Mouse (Mus musculus): ENCODE data around the gene Hus1. TPM values are rescaled to one million over a fixed set of nuclear protein-coding genes. Genes with fewer than 3 reads are reported as not detected.

The Hus1 gene
- polyA plus RNA-seq, 2 experiments, result 7.8 to 8.8 TPM

GRCm38 (mm10) chr11:8972093-8972492, 38.9 kb downstream of the Hus1 start:
- Histone ChIP-seq H3K36me3 (replicated peaks; ENCODE audit: control insufficient read depth, insufficient read depth, low read depth) (no peaks in the 10 kb centered on the region), H3K9me3 (ENCODE audit: control insufficient read depth, low read length) (no peaks in the 10 kb centered on the region), H3K4me2 (ENCODE audit: low read depth) (peak overlapping the region; percentile 51), H3K27me3 (ENCODE audit: control insufficient read depth, insufficient read depth, low read length) (no peaks in the 10 kb centered on the region), H3K4me3 (ENCODE audit: insufficient read depth in 1 of 2, low read depth in 2 of 2, low read length in 2 of 2) (no peak overlapping the region), H3K27ac (peak overlapping the region; percentile 9), H3K4me1 (replicated peaks; ENCODE audit: control insufficient read depth in 2 of 2, insufficient read depth in 2 of 2, low read length in 1 of 2) (peaks cover 21 to 35% of the 10 kb centered on the region in 2 experiments), H3K9ac (replicated peaks) (no peak overlapping the region)
- WGBS (ENCODE audit: insufficient replicate concordance), result 38% methylated on average over 6 of the region's 6 CpGs
- ATAC-seq (ENCODE audit: insufficient read depth) (peak; percentile 78), DNase-seq (ENCODE audit: low read depth in 3 of 3, low spot score in 3 of 3) (no peak)
- TF ChIP-seq CTCF (IDR thresholded peaks at IDR 0.05; ENCODE audit: low read depth) (no peak), EP300 (IDR thresholded peaks at IDR 0.05; ENCODE audit: low read depth) (0 out of 2 replicates have a peak, but pooled peaks have one; percentile 34)

GRCm38 (mm10) chr11:8970509-8970908, 40.5 kb downstream of the Hus1 start:
- ATAC-seq (ENCODE audit: insufficient read depth), result peak; percentile 82
- H3K4me3 ChIP-seq (ENCODE audit: insufficient read depth in 1 of 2, low read depth in 2 of 2, low read length in 2 of 2), result peak overlapping the region; percentile 15 to 18; a peak in 2 of 4 replicates
- no peaks in the 10 kb centered on the region for H3K27me3 ChIP-seq (ENCODE audit: control insufficient read depth, insufficient read depth, low read length)
- H3K9me3 ChIP-seq (ENCODE audit: control insufficient read depth, low read length), result no peaks in the 10 kb centered on the region
- TF ChIP-seq EP300 (IDR thresholded peaks at IDR 0.05; ENCODE audit: low read depth), result peak; percentile 81
- no peak for TF ChIP-seq CTCF (IDR thresholded peaks at IDR 0.05; ENCODE audit: low read depth)
- H3K4me2 ChIP-seq (ENCODE audit: low read depth), result peak overlapping the region; percentile 60
- no peaks in the 10 kb centered on the region for H3K36me3 ChIP-seq (replicated peaks; ENCODE audit: control insufficient read depth, insufficient read depth, low read depth)
- peak; percentile 65 to 75 (median 73) for DNase-seq (ENCODE audit: low read depth in 3 of 3, low spot score in 3 of 3)
- whole genome bisulfite sequencing (ENCODE audit: insufficient replicate concordance), result 27% methylated on average over 9 of the region's 9 CpGs
- H3K4me1 ChIP-seq (replicated peaks; ENCODE audit: control insufficient read depth in 2 of 2, insufficient read depth in 2 of 2, low read length in 1 of 2), result peaks cover 21 to 35% of the 10 kb centered on the region in 2 experiments
- H3K9ac ChIP-seq (replicated peaks), result no peak overlapping the region
- H3K27ac ChIP-seq, result peak overlapping the region; percentile 58

- Histone ChIP-seq H3K36me3 (replicated peaks; ENCODE audit: control insufficient read depth, insufficient read depth, low read depth) (no peaks in the 10 kb centered on the region), H3K4me1 (replicated peaks; ENCODE audit: control insufficient read depth in 2 of 2, insufficient read depth in 2 of 2, low read length in 1 of 2) (peaks cover 21 to 35% of the 10 kb centered on the region in 2 experiments), H3K4me3 (ENCODE audit: insufficient read depth in 1 of 2, low read depth in 2 of 2, low read length in 2 of 2) (no peak overlapping the region), H3K27ac (no peak overlapping the region), H3K27me3 (ENCODE audit: control insufficient read depth, insufficient read depth, low read length) (no peaks in the 10 kb centered on the region), H3K4me2 (ENCODE audit: low read depth) (peak overlapping the region; percentile 39), H3K9me3 (ENCODE audit: control insufficient read depth, low read length) (no peaks in the 10 kb centered on the region), H3K9ac (replicated peaks) (no peak overlapping the region)
- 72% methylated on average over 7 of the region's 7 CpGs for WGBS (ENCODE audit: insufficient replicate concordance)
- TF ChIP-seq EP300 (IDR thresholded peaks at IDR 0.05; ENCODE audit: low read depth) (no peak), CTCF (IDR thresholded peaks at IDR 0.05; ENCODE audit: low read depth) (no peak)
- peak in 1 of 3 experiments; percentile 29 for DNase-seq (ENCODE audit: low read depth in 3 of 3, low spot score in 3 of 3)
- peak; percentile 45 for ATAC-seq (ENCODE audit: insufficient read depth)
These were observed 42.9 kb downstream of the Hus1 start for GRCm38 (mm10) chr11:8968094-8968493.

DNA sequence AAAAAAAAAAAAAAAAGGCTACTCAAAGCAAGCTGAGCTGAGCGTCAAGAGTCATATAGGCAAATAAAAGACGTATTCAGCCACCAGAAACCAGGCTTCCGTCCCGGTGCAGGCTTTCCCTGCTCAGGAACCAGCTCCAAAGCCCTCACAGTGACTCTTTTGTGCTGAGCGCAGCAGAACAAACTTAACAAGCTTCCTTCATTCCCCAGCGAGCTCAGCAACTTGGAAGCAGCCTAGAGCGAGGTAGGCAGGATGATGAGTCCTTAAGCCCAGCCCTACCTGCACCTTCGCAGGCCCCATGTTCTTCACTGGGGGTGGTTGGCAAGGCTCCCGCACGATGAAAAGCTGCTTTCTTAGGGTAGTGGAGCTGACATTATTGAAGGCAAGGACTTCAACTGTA, 52.4 kb downstream of the Hus1 start:
- Histone ChIP-seq H3K9me3 (ENCODE audit: control insufficient read depth, low read length) (no peaks in the 10 kb centered on the region), H3K27ac (no peak overlapping the region), H3K4me1 (replicated peaks; ENCODE audit: control insufficient read depth in 2 of 2, insufficient read depth in 2 of 2, low read length in 1 of 2) (no peaks in the 10 kb centered on the region), H3K4me3 (ENCODE audit: insufficient read depth in 1 of 2, low read depth in 2 of 2, low read length in 2 of 2) (no peak overlapping the region), H3K27me3 (ENCODE audit: control insufficient read depth, insufficient read depth, low read length) (no peaks in the 10 kb centered on the region), H3K9ac (replicated peaks) (no peak overlapping the region), H3K36me3 (replicated peaks; ENCODE audit: control insufficient read depth, insufficient read depth, low read depth) (no peaks in the 10 kb centered on the region), H3K4me2 (ENCODE audit: low read depth) (no peak overlapping the region)
- TF ChIP-seq EP300 (IDR thresholded peaks at IDR 0.05; ENCODE audit: low read depth) (no peak), CTCF (IDR thresholded peaks at IDR 0.05; ENCODE audit: low read depth) (no peak)
- ATAC-seq (ENCODE audit: insufficient read depth) (no peak), DNase-seq (ENCODE audit: low read depth in 3 of 3, low spot score in 3 of 3) (no peak)
- WGBS (ENCODE audit: insufficient replicate concordance), result 67% methylated on average over 10 of the region's 10 CpGs

DNA sequence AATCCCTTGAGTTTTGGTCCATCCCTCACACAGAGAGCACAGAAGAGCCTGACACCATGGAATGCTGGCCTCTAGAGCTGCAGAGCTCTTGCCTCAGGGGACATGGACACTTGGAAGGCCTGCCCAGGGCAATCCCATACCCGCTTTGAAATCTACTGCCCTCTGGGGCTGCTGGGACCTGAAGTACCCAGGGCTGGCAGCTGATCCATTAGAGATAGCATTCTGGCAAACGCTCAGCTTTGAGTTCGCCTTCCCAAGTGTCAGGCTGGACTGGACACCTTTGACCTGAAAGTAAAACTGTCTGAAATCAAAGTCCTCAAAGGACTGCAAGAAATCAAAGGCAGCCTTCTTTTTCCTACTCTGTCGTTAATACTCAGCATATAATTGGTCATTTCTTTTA, 52.9 kb downstream of the Hus1 start:
- no peak overlapping the region for H3K4me3 ChIP-seq (ENCODE audit: insufficient read depth in 1 of 2, low read depth in 2 of 2, low read length in 2 of 2)
- H3K27ac ChIP-seq, result no peak overlapping the region
- H3K9ac ChIP-seq (replicated peaks), result no peak overlapping the region
- ATAC-seq (ENCODE audit: insufficient read depth), result no peak
- TF ChIP-seq EP300 (IDR thresholded peaks at IDR 0.05; ENCODE audit: low read depth) (no peak), CTCF (IDR thresholded peaks at IDR 0.05; ENCODE audit: low read depth) (no peak)
- H3K4me1 ChIP-seq (replicated peaks; ENCODE audit: control insufficient read depth in 2 of 2, insufficient read depth in 2 of 2, low read length in 1 of 2), result no peaks in the 10 kb centered on the region
- DNase-seq (ENCODE audit: low read depth in 3 of 3, low spot score in 3 of 3), result no peak
- WGBS (ENCODE audit: insufficient replicate concordance), result 63% methylated on average over 4 of the region's 4 CpGs
- no peak overlapping the region for H3K4me2 ChIP-seq (ENCODE audit: low read depth)
- H3K36me3 ChIP-seq (replicated peaks; ENCODE audit: control insufficient read depth, insufficient read depth, low read depth), result no peaks in the 10 kb centered on the region
- H3K9me3 ChIP-seq (ENCODE audit: control insufficient read depth, low read length), result no peaks in the 10 kb centered on the region
- H3K27me3 ChIP-seq (ENCODE audit: control insufficient read depth, insufficient read depth, low read length), result no peaks in the 10 kb centered on the region

Measured in liver, embryonic 14.5 days (tissue).